Mouse (Mus musculus): ENCODE results near the gene Sfmbt1.

DNA sequence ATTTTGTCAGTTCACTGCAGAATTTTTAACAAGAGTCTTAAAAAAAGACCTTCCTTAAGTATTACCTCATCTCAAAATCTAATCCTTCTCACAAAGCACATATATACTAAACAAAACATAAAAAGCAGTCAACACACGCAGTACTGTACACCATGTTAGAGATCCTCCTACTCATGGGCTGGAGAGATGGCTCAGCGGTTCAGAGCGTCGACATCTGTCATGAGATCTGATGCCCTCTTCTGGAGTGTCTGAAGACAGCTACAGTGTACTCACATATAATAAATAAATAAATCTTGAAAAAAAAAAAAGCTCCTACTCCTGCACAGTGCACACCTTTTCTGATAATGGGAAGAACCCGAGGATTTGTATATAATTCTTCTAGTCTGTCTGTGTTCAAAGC is 7.8 kb downstream of the Sfmbt1 start:
- TF ChIP-seq ZC3H11A (IDR thresholded peaks at IDR 0.05; ENCODE audit: borderline replicate concordance, low read depth, low read length) (no peak), MAFK (IDR thresholded peaks at IDR 0.05; ENCODE audit: insufficient read depth, low read depth, low read length) (no peak), CHD2 (IDR thresholded peaks at IDR 0.05; ENCODE audit: low read depth, low read length) (no peak)

All from ES-E14 (cell line).